Mouse (Mus musculus) cerebellum, postnatal 25 days (tissue): Measurements from ENCODE around the gene Stk24.

Experiments
- DNase-seq, 2 experiments: peaks; one replicate each; pipeline ENCODE4 v3.0.0; 2021; ENCODE audit warnings: mixed read lengths in 2 of 2

The Stk24 gene

GRCm38 (mm10) chr14:121310325-121311080, 69.3 kb downstream of the Stk24 start:
- DNase-seq, result no peak

GRCm38 (mm10) chr14:121309909-121310308, 69.9 kb downstream of the Stk24 start:
- DNase-seq, result no peak

- no peak for DNase-seq
These were observed 74.3 kb downstream of the Stk24 start for GRCm38 (mm10) chr14:121305316-121306064.

- DNase-seq, result no peak
These were observed 75.3 kb downstream of the Stk24 start for GRCm38 (mm10) chr14:121304523-121304922.

GRCm38 (mm10) chr14:121299093-121299492, 80.7 kb downstream of the Stk24 start:
- DNase-seq, result no peak

GRCm38 (mm10) chr14:121298537-121298936, 81.3 kb downstream of the Stk24 start:
- no peak for DNase-seq

GRCm38 (mm10) chr14:121297103-121297502, 82.7 kb downstream of the Stk24 start:
- DNase-seq, result peak in 1 of 2 experiments; percentile 44

GRCm38 (mm10) chr14:121294484-121294883, 85.3 kb downstream of the Stk24 start:
- no peak for DNase-seq

GRCm38 (mm10) chr14:121292391-121292790, 87.4 kb downstream of the Stk24 start:
- no peak for DNase-seq

- DNase-seq, result no peak
These were observed 87.9 kb downstream of the Stk24 start for GRCm38 (mm10) chr14:121291881-121292280.

- DNase-seq, result no peak
These were observed 94.3 kb downstream of the Stk24 start for GRCm38 (mm10) chr14:121285379-121286120.

GRCm38 (mm10) chr14:121281336-121281710, 98.5 kb downstream of the Stk24 start:
- DNase-seq, result no peak

GRCm38 (mm10) chr14:121280601-121281335, 99.0 kb downstream of the Stk24 start:
- DNase-seq, result peak in 1 of 2 experiments; percentile 37

- peak; percentile 87 to 92 for DNase-seq
These were observed 100.7 kb downstream of the Stk24 start for GRCm38 (mm10) chr14:121279106-121279505.

- DNase-seq, result peak; percentile 45 to 70
These were observed 103.8 kb downstream of the Stk24 start for GRCm38 (mm10) chr14:121276016-121276415.

GRCm38 (mm10) chr14:121274985-121275384, 104.8 kb downstream of the Stk24 start:
- peak in 1 of 2 experiments; percentile 48 for DNase-seq

- no peak for DNase-seq
These were observed 109.3 kb downstream of the Stk24 start for GRCm38 (mm10) chr14:121270490-121270889.

- DNase-seq, result no peak
These were observed 112.0 kb downstream of the Stk24 start for GRCm38 (mm10) chr14:121267801-121268200.

GRCm38 (mm10) chr14:121264453-121264852, 115.4 kb downstream of the Stk24 start:
- DNase-seq, result no peak

- peak; percentile 30 to 36 for DNase-seq
These were observed 115.9 kb downstream of the Stk24 start for GRCm38 (mm10) chr14:121263912-121264311.

GRCm38 (mm10) chr14:121262606-121263005, 117.2 kb downstream of the Stk24 start:
- DNase-seq, result no peak

- DNase-seq, result no peak
These were observed 118.5 kb downstream of the Stk24 start for GRCm38 (mm10) chr14:121261229-121261879.
